Mouse (Mus musculus): ENCODE measurements at regions not wholly inside any gene's neighbourhood (a gene's known extent, or its start where the extent isn't known, plus 50 kb on each side); places are given as distances from the start of the nearest gene placed in this dataset.

DNA sequence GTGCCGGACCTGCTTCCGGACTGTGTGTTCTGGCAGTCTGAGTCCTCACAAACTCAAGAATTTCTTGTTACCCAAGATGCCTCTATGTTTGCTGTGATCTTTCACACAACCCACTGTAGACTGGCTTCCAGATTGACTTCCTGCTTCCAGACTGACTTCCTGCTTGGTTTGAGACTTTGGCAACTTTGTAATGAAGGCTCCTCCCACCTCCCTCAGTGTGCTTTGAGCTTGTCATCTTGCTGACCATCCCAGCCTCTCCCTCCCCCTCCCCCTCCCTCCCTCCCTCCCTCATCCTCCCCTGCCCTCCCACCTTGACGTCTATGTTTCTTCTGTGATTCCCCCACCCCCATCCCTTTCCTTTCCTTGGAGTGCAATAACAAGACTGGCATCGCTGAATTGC lies 51.7 kb upstream of the Shb start:
- WGBS: 71% methylated on average over 4 of the region's 4 CpGs
- Histone ChIP-seq H3K4me1 (ENCODE audit: control insufficient read depth, insufficient read depth, insufficient read length) (no peaks in the 10 kb centered on the region; the same call in 1 of the 2 replicates), H3K4me3 (ENCODE audit: extremely low read depth, insufficient read depth, insufficient read length) (no peak overlapping the region), H3K27ac (ENCODE audit: insufficient read depth, low read length) (no peak overlapping the region), H3K36me3 (ENCODE audit: control insufficient read depth, insufficient read depth, low read length) (no peaks in the 10 kb centered on the region), H3K27me3 (ENCODE audit: control insufficient read depth, insufficient read depth, low read length) (no peaks in the 10 kb centered on the region)
- TF ChIP-seq POLR2A (IDR thresholded peaks at IDR 0.05; ENCODE audit: low read depth, low read length) (no peak), CTCF (IDR thresholded peaks at IDR 0.05; ENCODE audit: extremely low read depth, insufficient read depth, insufficient read length, insufficient replicate concordance) (no peak)
- no peak for DNase-seq (ENCODE audit: low read depth in 1 of 2, low spot score in 2 of 2)

DNA sequence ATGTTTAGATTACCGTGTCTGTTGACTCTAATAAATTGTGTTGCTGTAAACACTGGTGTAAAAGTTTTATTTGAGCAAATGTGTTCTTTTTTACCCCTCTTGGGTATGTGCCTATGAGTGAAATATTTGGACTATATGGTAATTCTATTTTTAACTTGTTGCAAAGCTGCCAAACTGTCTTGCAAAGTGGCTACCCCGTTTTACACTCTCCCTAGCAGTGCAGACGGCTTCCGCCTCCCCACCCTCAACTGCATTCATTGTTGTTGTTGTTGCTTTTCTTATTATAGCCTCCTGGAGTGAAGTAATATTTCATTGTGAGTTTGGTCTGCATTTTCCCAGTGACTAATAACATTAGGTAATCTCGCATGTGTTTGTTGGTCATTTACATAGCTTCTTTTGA lies 50.2 kb upstream of the Shb start:
- Histone ChIP-seq H3K4me3 (ENCODE audit: extremely low read depth, insufficient read depth, insufficient read length) (no peak overlapping the region), H3K36me3 (ENCODE audit: control insufficient read depth, insufficient read depth, low read length) (no peaks in the 10 kb centered on the region), H3K27me3 (ENCODE audit: control insufficient read depth, insufficient read depth, low read length) (no peaks in the 10 kb centered on the region), H3K4me1 (ENCODE audit: control insufficient read depth, insufficient read depth, insufficient read length) (no peaks in the 10 kb centered on the region; the same call in 1 of the 2 replicates), H3K27ac (ENCODE audit: insufficient read depth, low read length) (no peak overlapping the region)
- 78% methylated on average over 5 of the region's 5 CpGs for WGBS
- no peak for TF ChIP-seq CTCF (IDR thresholded peaks at IDR 0.05; ENCODE audit: extremely low read depth, insufficient read depth, insufficient read length, insufficient replicate concordance)
- no peak for TF ChIP-seq POLR2A (IDR thresholded peaks at IDR 0.05; ENCODE audit: low read depth, low read length)
- DNase-seq (ENCODE audit: low read depth in 1 of 2, low spot score in 2 of 2): no peak
